Mouse (Mus musculus) liver, embryonic 12.5 days (tissue): ENCODE data around the gene Vps37c. TPM values are rescaled to one million over a fixed set of nuclear protein-coding genes. Genes with fewer than 3 reads are reported as not detected.

Experiments
- ATAC-seq: fragments of 200-750 bp; cut with Nextera tagmentation; 2 replicates; pipeline ENCODE4 v1.8.0; 2017; ENCODE audit warnings: moderate number of reproducible peaks, mild to moderate bottlenecking, moderate library complexity
- H3K27ac ChIP-seq: fragments of 300-500 bp; sonication (generic); 2 replicates; pipeline ENCODE4 v1.5.1; 2016; ENCODE audit warnings: mild to moderate bottlenecking
- H3K27me3 ChIP-seq: fragments of 300-500 bp; sonication (generic); replicated peaks from 2 replicates; pipeline ENCODE4 v1.6.1; 2016; ENCODE audit warnings: mild to moderate bottlenecking, moderate library complexity
- H3K36me3 ChIP-seq: fragments of 300-500 bp; sonication (generic); 2 replicates; pipeline ENCODE4 v1.6.1; 2016; ENCODE audit warnings: mild to moderate bottlenecking, moderate library complexity
- H3K4me1 ChIP-seq: fragments of 300-500 bp; sonication (generic); 2 replicates; pipeline ENCODE4 v1.6.1; 2016
- H3K4me2 ChIP-seq: fragments of 300-500 bp; sonication (generic); 2 replicates; pipeline ENCODE4 v1.6.1; 2016; ENCODE audit warnings: mild to moderate bottlenecking, moderate library complexity
- H3K4me3 ChIP-seq: fragments of 300-500 bp; sonication (generic); 2 replicates; pipeline ENCODE4 v1.5.1; 2016; ENCODE audit warnings: mild to moderate bottlenecking, moderate library complexity
- H3K9ac ChIP-seq: fragments of 300-500 bp; sonication (generic); 2 replicates; pipeline ENCODE4 v1.6.1; 2016; ENCODE audit warnings: mild to moderate bottlenecking, moderate library complexity
- H3K9me3 ChIP-seq: fragments of 300-500 bp; sonication (generic); replicated peaks from 2 replicates; pipeline ENCODE4 v1.6.1; 2016; ENCODE audit warnings: mild to moderate bottlenecking, moderate library complexity
- WGBS: fragments of 180-500 bp; shearing (Covaris S2); methylation state at CpG from one replicate; pipeline ENCODE4 v1.1.7; 2016; ENCODE audit not compliant: insufficient replicate concordance; 5-methylcytosine and 5-hydroxymethylcytosine counted together
- polyA plus RNA-seq: library from polyadenylated mRNA; unstranded; fragments of >200 nt; fragmentation: Nextera tagmentation; extraction: Ambion mirVana; gene quantifications from 2 replicates; pipeline ENCODE4 v1.2.1, GENCODE M21; 2016

Gene Vps37c
- polyA plus RNA-seq, 1 experiment from 2014 or later = 14.5 TPM

DNA sequence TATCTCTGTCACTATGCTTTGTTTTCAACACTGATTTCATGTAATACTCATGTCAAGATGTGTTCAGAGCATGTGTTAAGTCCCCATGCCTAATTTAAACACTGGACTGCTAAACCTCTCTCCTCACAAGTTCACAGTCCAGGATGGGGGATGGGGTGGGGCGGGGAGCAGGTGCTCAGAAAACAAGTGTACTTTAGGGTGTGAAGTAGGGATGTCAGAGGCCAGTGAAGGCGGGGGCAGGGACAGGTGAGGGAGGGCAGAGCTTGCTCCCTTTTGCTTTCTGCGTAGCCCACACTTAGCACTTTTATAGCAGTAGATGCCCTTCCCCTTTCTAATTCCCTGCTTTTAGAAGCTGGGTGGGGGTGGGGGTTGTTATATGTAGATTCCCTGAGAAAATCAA is 23.4 kb upstream of the Vps37c start:
- H3K27ac ChIP-seq = no peak overlapping the region; the same call in 1 of the 2 replicates
- H3K9me3 ChIP-seq = no peaks in the 10 kb centered on the region
- H3K9ac ChIP-seq = no peak overlapping the region
- 53% methylated on average over 3 of the region's 3 CpGs for WGBS
- no peak for ATAC-seq
- H3K4me1 ChIP-seq = peaks cover 54% of the 10 kb centered on the region
- no peaks in the 10 kb centered on the region for H3K36me3 ChIP-seq
- H3K4me2 ChIP-seq = no peak overlapping the region
- H3K27me3 ChIP-seq = 0 out of 2 replicates have a peak, but pooled peaks cover 14% of the 10 kb centered on the region
- no peak overlapping the region for H3K4me3 ChIP-seq

DNA sequence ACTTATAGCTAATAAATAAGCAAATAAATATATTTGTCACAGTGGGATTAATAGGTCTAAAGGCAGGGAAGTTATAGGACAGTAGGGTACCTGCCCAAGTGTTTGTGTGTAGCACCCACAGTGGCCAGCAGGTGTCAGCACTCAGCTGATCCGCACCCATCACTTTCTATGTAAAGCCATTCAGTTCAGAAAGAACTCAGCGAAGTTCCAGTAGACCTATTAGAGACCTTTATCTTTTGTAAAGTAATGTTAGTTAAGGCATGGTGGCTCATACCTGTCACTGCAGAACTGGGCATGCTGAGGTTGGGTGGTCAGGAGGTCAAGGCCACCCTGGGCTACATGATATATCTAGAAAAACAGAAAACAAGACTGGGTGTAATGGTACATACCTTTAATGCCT is 23.0 kb upstream of the Vps37c start:
- Histone ChIP-seq H3K4me1 (peaks cover 50% of the 10 kb centered on the region), H3K4me2 (no peak overlapping the region), H3K4me3 (no peak overlapping the region), H3K9me3 (no peaks in the 10 kb centered on the region), H3K36me3 (no peaks in the 10 kb centered on the region), H3K27me3 (0 out of 2 replicates have a peak, but pooled peaks cover 17% of the 10 kb centered on the region), H3K9ac (no peak overlapping the region), H3K27ac (no peak overlapping the region)
- no peak for ATAC-seq
- WGBS = 7% methylated on average over 2 of the region's 2 CpGs

DNA sequence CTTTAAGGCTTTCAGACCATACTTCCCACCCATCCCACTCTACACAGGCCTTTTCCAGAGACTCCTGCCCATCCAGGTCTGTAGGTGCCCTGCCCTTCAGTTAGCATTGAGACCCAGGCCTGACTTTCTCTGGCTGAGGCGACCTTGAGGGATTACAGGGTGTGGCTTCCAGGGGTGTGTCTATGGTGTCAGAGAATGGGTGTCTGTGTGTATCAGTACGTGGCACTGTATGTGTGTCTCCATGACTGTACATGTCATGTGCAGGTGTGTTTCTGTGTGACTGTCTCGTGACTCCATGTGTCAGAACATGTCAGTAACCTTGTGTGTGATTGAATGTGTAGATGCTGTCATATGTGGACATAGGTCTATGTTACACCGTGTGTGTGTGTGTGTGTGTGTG is 17.2 kb upstream of the Vps37c start:
- Histone ChIP-seq H3K4me2 (no peak overlapping the region), H3K4me1 (peaks cover 17% of the 10 kb centered on the region), H3K27me3 (peaks cover 26% of the 10 kb centered on the region; the same call in 1 of the 2 replicates), H3K9me3 (no peaks in the 10 kb centered on the region), H3K36me3 (no peaks in the 10 kb centered on the region), H3K4me3 (no peak overlapping the region), H3K9ac (no peak overlapping the region), H3K27ac (no peak overlapping the region)
- WGBS = 62% methylated on average over 4 of the region's 4 CpGs
- ATAC-seq = peak; percentile 57; the same call in 1 of the 2 replicates

DNA sequence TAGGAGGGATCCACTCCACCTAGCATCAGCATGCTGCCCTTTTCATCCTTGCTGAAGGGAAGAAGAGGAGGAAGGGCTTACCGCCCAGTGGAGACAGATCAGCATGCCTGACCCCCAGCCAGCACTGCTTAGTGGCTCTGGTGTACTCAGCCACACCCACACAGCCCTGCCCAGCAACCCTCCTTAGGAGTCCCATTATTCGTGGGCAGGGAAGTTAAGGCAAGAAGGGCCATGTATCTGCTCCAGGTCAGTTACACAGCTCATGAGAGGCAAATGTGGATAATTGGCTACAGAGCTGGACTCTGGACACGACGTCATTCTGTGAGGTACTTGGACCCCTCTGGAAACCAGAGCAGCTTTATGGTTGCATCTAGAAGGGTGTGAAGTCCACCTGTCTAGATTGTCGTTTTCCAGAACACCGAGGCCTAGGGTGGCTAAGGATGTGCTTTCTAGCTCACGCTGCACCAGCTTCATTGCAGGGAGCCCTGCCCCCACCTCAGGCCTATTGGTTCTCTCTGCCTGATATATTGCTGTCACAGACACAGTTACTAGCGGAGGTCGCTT is 16.6 kb upstream of the Vps37c start:
- H3K4me1 ChIP-seq = peaks cover 17% of the 10 kb centered on the region
- ATAC-seq = no peak
- H3K4me3 ChIP-seq = no peak overlapping the region
- 64% methylated on average over 9 of the region's 9 CpGs for WGBS
- peaks cover 32% of the 10 kb centered on the region for H3K27me3 ChIP-seq
- H3K27ac ChIP-seq = no peak overlapping the region
- H3K9me3 ChIP-seq = no peaks in the 10 kb centered on the region
- no peak overlapping the region for H3K9ac ChIP-seq
- H3K36me3 ChIP-seq = no peaks in the 10 kb centered on the region
- no peak overlapping the region for H3K4me2 ChIP-seq

DNA sequence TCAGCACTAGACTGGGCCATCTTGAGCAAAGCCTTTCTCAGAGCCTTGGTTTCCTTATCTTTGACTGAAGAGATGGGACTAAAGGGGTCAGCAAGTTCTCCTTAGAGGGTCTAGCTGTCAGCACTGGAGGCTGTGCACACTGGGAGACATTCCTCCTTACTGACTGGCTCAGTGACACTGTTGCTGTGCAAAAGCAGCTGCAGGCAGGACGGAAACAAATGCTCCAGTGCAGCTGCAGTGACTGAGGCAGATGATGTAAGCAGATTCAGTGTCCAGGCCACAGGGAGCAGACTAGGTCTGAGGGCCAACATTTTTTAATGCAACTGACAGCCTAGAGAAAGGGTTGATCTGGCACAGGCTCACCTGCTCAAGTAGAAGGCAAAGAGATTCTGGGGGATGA is 15.3 kb upstream of the Vps37c start:
- Histone ChIP-seq H3K27me3 (peaks cover 30% of the 10 kb centered on the region), H3K4me1 (peaks cover 27% of the 10 kb centered on the region), H3K27ac (no peak overlapping the region), H3K9ac (no peak overlapping the region), H3K4me3 (no peak overlapping the region), H3K9me3 (no peaks in the 10 kb centered on the region), H3K4me2 (no peak overlapping the region), H3K36me3 (no peaks in the 10 kb centered on the region)
- 70% methylated on average over 1 of the region's 1 CpGs for WGBS
- no peak for ATAC-seq

DNA sequence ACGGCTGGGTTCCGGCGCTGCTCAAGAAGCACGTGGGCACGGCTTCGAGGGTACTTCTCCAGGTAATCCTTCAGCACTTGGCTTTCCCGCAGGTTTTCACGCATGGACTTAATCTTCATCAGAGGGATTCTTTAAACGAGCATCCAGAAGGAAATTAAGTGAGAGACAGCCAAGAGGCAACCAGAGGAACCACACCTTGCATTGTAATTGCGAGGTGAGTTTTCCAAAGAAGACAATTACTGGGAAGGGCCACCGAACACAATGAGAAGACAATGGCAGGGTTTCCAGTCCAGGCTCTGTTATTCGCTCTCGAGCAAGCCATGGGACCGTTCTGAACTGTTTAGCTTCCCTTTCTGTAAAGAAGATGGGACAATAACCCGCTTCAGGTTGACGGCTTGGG is 11.9 kb upstream of the Vps37c start:
- Histone ChIP-seq H3K4me1 (peaks cover 21% of the 10 kb centered on the region), H3K9ac (no peak overlapping the region), H3K27me3 (peaks cover 15% of the 10 kb centered on the region), H3K36me3 (no peaks in the 10 kb centered on the region), H3K4me3 (no peak overlapping the region), H3K27ac (no peak overlapping the region), H3K4me2 (no peak overlapping the region), H3K9me3 (no peaks in the 10 kb centered on the region)
- 77% methylated on average over 16 of the region's 16 CpGs for WGBS
- ATAC-seq = no peak

DNA sequence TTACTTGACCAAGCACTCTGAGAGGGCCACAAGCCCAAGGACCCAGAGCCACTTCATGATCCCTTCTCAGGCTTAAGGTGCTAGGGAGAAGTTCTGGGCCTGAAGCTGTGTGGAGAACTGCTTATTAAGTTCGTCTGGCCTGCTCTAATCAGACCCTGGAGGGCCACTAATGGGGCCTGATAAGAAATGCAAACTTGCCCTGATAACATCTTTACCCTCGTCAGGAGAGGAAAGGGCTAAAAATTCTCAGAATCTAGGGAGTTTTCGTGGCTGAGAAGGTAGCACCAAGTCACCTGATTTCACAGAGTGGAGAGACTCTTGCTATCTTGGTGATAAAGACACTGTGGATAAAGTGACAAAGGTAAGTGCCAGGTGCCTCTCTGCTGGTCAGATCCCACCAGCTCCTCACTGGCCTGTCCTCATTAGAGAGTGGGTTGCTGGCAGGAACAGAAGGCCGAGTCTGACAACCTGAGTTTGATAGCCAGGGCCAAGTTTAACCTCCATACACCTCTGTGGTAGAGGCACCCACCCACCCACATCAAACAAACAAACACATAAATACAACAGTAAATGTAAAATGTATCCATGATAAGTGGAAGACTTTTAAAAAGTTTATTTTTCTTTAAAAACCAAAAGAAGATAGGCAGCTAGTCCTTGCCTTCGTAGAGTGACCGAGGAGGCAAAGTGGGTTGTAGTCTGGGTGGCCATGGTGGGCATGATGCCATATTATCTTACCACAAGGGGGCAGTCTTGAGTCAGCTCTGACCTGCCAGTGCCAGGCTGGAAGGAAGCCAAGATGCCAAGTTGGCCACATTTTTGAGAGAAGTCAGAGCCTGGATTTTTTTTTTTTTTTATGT is 10.4 kb upstream of the Vps37c start, which contains the start of gene Pga5:
Pga5 (minus strand) TSS at position 157 of the 857 bp plus-strand sequence.
- WGBS = 19% methylated on average over 6 of the region's 6 CpGs
- Histone ChIP-seq H3K9ac (no peak within 1 kb of the TSS), H3K27ac (no peak within 1 kb of the TSS), H3K27me3 (peaks cover 15% of the 10 kb centered on the region), H3K4me2 (no peak within 1 kb of the TSS), H3K36me3 (no peaks in the 10 kb centered on the region), H3K9me3 (no peaks in the 10 kb centered on the region), H3K4me3 (no peak within 1 kb of the TSS), H3K4me1 (peaks cover 11% of the 10 kb centered on the region)
- ATAC-seq = peak; percentile 67; the same call in 1 of the 2 replicates

DNA sequence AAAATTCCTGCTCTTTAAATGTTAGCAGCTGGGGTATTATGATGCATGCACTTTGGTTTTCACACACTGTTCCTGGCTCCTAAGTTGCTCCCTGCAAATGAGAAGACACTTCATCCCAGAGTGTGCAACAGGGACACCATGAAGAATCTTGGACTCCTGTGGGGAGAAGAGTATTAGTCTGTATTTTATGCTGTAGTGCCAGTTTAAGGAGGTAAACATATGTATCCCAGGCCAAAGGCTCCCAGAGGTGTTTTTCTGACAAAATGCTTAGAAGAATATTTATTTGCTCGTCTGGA is 9.8 kb upstream of the Vps37c start:
- WGBS = 70% methylated on average over 1 of the region's 1 CpGs
- no peaks in the 10 kb centered on the region for H3K9me3 ChIP-seq
- H3K4me1 ChIP-seq = peaks cover 11% of the 10 kb centered on the region
- H3K27ac ChIP-seq = no peak overlapping the region
- no peaks in the 10 kb centered on the region for H3K36me3 ChIP-seq
- no peak overlapping the region for H3K4me3 ChIP-seq
- H3K9ac ChIP-seq = no peak overlapping the region
- ATAC-seq = no peak
- H3K27me3 ChIP-seq = peaks cover 15% of the 10 kb centered on the region
- H3K4me2 ChIP-seq = no peak overlapping the region

DNA sequence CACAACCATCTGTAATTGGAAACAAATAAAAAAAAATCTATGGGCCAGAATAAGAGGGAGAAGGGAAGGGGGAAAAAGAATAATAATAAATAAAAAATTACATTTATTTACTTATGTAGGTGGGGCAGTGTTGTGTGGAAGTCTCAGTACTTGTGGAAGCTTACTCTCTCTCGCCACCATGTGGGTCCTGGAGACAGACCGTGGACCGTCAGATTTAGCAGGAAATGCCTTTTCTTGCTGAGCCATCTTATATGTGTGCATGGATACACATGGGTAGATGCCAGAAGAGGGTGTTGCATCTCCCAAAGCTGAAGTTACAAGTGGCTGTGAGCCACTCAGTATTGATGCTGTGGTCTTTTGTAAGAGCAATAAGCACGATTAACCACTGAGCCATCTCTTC is 7.0 kb upstream of the Vps37c start:
- 57% methylated on average over 4 of the region's 4 CpGs for WGBS
- ATAC-seq = no peak
- Histone ChIP-seq H3K4me3 (no peak overlapping the region), H3K27ac (no peak overlapping the region), H3K36me3 (no peaks in the 10 kb centered on the region), H3K9me3 (no peaks in the 10 kb centered on the region), H3K4me2 (no peak overlapping the region), H3K9ac (no peak overlapping the region), H3K27me3 (peaks cover 11% of the 10 kb centered on the region), H3K4me1 (peaks cover 24% of the 10 kb centered on the region)

DNA sequence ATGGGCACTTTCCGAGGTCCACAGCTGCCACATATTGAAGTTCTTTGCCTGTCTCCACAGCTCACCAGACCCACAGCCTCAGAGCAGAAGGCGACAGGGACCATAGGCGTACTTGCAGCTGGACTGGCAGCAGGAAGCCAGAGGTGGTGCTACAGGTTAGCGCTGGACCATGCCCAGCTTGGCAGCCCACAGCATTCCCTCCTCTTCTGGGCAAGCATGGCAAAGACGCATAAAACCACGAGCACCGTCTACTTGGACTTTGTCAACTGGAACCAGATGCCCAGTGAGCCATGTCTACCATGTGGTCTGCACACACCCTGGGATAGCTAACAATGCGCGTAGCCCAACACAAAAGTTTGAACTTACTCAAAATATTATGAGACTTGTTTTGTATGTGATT is 3.5 kb upstream of the Vps37c start:
- no peak for ATAC-seq
- Histone ChIP-seq H3K27me3 (peaks cover 6% of the 10 kb centered on the region; the same call in 1 of the 2 replicates), H3K36me3 (no peaks in the 10 kb centered on the region), H3K4me3 (no peak overlapping the region), H3K4me2 (no peak overlapping the region), H3K9me3 (no peaks in the 10 kb centered on the region), H3K4me1 (peaks cover 30% of the 10 kb centered on the region), H3K9ac (no peak overlapping the region), H3K27ac (no peak overlapping the region)
- WGBS = 81% methylated on average over 9 of the region's 9 CpGs

DNA sequence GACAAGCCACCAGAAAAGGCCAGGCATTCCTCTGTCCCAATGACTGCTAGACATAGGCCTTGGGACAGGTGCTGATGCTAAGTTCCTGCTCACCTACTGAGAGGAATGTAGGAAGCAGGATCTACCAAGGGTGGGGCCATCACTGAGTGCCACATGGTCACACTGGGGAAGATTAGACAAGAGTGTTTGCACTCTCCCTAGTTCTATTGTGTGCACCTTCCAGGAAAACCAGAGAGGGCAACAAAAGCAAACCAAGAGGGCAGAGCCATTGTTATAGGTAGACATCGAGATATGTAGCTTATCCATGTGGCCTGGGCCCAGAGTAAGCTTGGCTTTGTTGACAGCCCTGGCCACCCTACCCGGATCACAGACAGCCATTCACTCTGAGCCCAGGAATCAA is 2.8 kb upstream of the Vps37c start:
- Histone ChIP-seq H3K27ac (peak overlapping the region; percentile 42; the same call in 1 of the 2 replicates), H3K9ac (no peak overlapping the region), H3K36me3 (no peaks in the 10 kb centered on the region), H3K9me3 (no peaks in the 10 kb centered on the region), H3K4me3 (no peak overlapping the region), H3K27me3 (peaks cover 6% of the 10 kb centered on the region; the same call in 1 of the 2 replicates), H3K4me2 (no peak overlapping the region), H3K4me1 (peaks cover 37% of the 10 kb centered on the region)
- WGBS = 65% methylated on average over 2 of the region's 2 CpGs
- ATAC-seq = no peak

DNA sequence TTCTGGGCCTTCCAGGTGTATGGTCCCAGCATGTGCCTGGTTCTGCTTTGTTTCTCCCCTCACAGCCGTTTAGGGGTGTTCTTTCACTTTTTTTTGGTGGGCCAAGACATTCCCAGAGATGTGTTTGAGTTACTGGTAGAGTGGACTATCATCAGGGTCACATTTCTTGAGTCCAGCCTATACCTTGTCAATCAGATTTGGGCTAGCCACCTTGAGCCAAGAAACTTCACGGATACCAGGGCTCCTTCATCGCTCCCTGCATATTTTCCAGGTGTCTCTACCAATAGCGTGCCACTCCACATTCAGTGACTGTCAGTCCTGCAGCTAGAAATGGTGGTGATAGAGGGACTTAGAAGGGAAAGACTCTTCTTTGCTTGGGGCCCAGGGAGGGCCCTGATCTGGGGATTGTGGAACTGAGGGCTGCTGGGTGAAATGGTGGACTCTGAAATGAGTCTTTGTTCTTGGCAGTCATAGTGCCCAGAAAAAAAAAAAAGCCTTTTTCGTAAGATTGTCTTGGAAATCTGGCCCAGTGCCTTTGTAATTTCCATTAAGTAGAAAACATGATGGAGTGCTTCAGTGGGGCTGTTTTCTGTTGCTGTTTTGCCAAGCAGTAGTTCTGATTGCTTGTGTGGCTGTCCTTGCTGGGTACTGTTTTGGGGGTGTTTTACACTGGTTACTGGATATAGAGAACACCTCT is 1.1 kb downstream of the Vps37c start:
- H3K36me3 ChIP-seq = peaks cover 3% of the 10 kb centered on the region; the same call in 1 of the 2 replicates
- H3K4me3 ChIP-seq = peak overlapping the region; percentile 79
- peaks cover 5% of the 10 kb centered on the region; the same call in 1 of the 2 replicates for H3K27me3 ChIP-seq
- no peaks in the 10 kb centered on the region for H3K9me3 ChIP-seq
- peak overlapping the region; percentile 82 for H3K4me2 ChIP-seq
- ATAC-seq = no peak
- H3K27ac ChIP-seq = peak overlapping the region; percentile 95
- peaks cover 71% of the 10 kb centered on the region for H3K4me1 ChIP-seq
- peak overlapping the region; percentile 88 for H3K9ac ChIP-seq
- WGBS = 56% methylated on average over 5 of the region's 5 CpGs
